Mouse (Mus musculus) heart, adult 2 months (tissue): Measurements from ENCODE around the gene Map4k5. TPM values are rescaled to one million over a fixed set of nuclear protein-coding genes. Genes with fewer than 3 reads are reported as not detected.
A peak's percentile ranks its signal among the peaks of the same experiment; 100 is the strongest.

ENCODE experiments used
- DNase-seq, 2 experiments: peaks; one replicate each; pipeline ENCODE4 v3.0.0; 2021
- H3K27ac ChIP-seq: fragments of 200-600 bp; 2 replicates; pipeline ENCODE4 v1.8.1; 2022
- H3K27me3 ChIP-seq: fragments of 200-500 bp; 2 replicates; pipeline ENCODE4 v1.6.1; 2012; ENCODE audit warnings: mild to moderate bottlenecking, low read length, inconsistent platforms, mixed read lengths; ENCODE audit not compliant: control insufficient read depth, insufficient read depth
- H3K36me3 ChIP-seq: fragments of 200-500 bp; 2 replicates; pipeline ENCODE4 v1.6.1; 2012; ENCODE audit warnings: low read length, inconsistent platforms; ENCODE audit not compliant: control insufficient read depth, insufficient read depth
- H3K4me1 ChIP-seq: fragments of 200-500 bp; 2 replicates; pipeline ENCODE4 v1.6.1; 2011; ENCODE audit warnings: low read length; ENCODE audit not compliant: control insufficient read depth, insufficient read depth
- H3K4me3 ChIP-seq: fragments of 200-600 bp; 2 replicates; pipeline ENCODE4 v1.8.1; 2022
- H3K79me2 ChIP-seq: fragments of 200-500 bp; replicated peaks from 2 replicates; pipeline ENCODE4 v1.6.1; 2012; ENCODE audit warnings: mild to moderate bottlenecking, inconsistent platforms, low read length, moderate library complexity, mixed read lengths; ENCODE audit not compliant: control insufficient read depth, insufficient read depth
- H3K9ac ChIP-seq: fragments of 200-500 bp; 2 replicates; pipeline ENCODE4 v1.6.1; 2012; ENCODE audit warnings: low read depth, mild to moderate bottlenecking, control low read depth, inconsistent platforms, low read length, mixed read lengths
- CTCF ChIP-seq: fragments of 200-600 bp; IDR thresholded peaks from 2 replicates; pipeline ENCODE4 v1.8.1; 2022; ENCODE audit warnings: antibody characterized with exemption, mild to moderate bottlenecking, moderate library complexity
- EP300 ChIP-seq: fragments of 200-500 bp; IDR thresholded peaks from 2 replicates; pipeline ENCODE4 v1.6.1; 2011; ENCODE audit warnings: low read depth, low read length, control low read depth; ENCODE audit not compliant: insufficient read depth
- POLR2A ChIP-seq: fragments of 200-500 bp; IDR thresholded peaks from 2 replicates; pipeline ENCODE4 v1.6.1; 2011; ENCODE audit warnings: mild to moderate bottlenecking, low read depth, low read length, control low read depth; ENCODE audit not compliant: insufficient read depth
- WGBS: fragments of 180-500 bp; shearing (Covaris S2); methylation state at CpG from one replicate; pipeline ENCODE4 v1.1.7; 2018; 5-methylcytosine and 5-hydroxymethylcytosine counted together
- intact Hi-C: fragments of 180-260 bp; cut with DNase I; formaldehyde crosslinking; loops from one replicate; pipeline ENCODE4 v1.15.1; 2025
- polyA plus RNA-seq: library from polyadenylated mRNA; depleted of rRNA; stranded (reverse); fragments of >200 nt; gene quantifications from 2 replicates; pipeline ENCODE4 v1.2.3, GENCODE M21; 2012
- total RNA-seq, 2 experiments: library from RNA; stranded (reverse); gene quantifications; 2 replicates each; pipeline ENCODE4 v1.2.3; 2021

The Map4k5 gene
- total and polyA plus RNA-seq, 3 experiments: 5.6 to 21.7 (median 20.0) TPM

- peaks cover 3% of the 10 kb centered on the region for H3K36me3 ChIP-seq
- intact Hi-C loops: loop anchor here (5.0 kb wide), 1 partner anchor 36 kb away; no protein-coding TSS in a partner anchor
- H3K9ac ChIP-seq: no peak overlapping the region
- H3K79me2 ChIP-seq: no peaks in the 10 kb centered on the region
- TF ChIP-seq CTCF (peak; percentile 38), EP300 (no peak), POLR2A (no peak)
- H3K27ac ChIP-seq: no peak overlapping the region
- no peak overlapping the region for H3K4me3 ChIP-seq
- no peak for DNase-seq
- no peaks in the 10 kb centered on the region for H3K27me3 ChIP-seq
- 59% methylated on average over 12 of the region's 12 CpGs for WGBS
- no peaks in the 10 kb centered on the region for H3K4me1 ChIP-seq
These were observed 44.7 kb downstream of the Map4k5 start for GRCm38 (mm10) chr12:69848083-69848878.

DNA sequence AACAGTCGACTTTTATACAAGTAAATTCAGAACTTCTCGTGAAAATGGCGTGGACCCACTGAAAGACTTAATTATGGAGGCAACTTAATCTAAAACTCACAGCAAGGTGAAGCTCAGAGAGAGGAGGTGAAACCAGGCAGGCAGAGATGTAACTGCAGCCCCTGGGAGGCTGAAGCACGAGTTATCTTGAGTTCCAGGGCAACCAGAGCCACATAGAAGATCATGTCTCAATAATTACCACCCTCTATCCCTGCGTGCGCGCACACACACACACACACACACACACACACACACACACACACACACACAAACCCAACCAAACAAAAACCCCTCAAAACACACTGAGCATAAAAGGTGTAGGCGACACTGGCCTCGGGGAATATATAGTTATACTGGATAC is 46.5 kb downstream of the Map4k5 start:
- H3K4me1 ChIP-seq: no peaks in the 10 kb centered on the region
- H3K79me2 ChIP-seq: no peaks in the 10 kb centered on the region
- H3K27me3 ChIP-seq: no peaks in the 10 kb centered on the region
- peaks cover 3% of the 10 kb centered on the region for H3K36me3 ChIP-seq
- H3K27ac ChIP-seq: no peak overlapping the region
- 94% methylated on average over 9 of the region's 9 CpGs for WGBS
- TF ChIP-seq EP300 (no peak), CTCF (no peak), POLR2A (no peak)
- H3K4me3 ChIP-seq: no peak overlapping the region
- H3K9ac ChIP-seq: no peak overlapping the region
- intact Hi-C loops: loop anchor here (5.0 kb wide), 1 partner anchor 34 kb away; no protein-coding TSS in a partner anchor
- no peak for DNase-seq

DNA sequence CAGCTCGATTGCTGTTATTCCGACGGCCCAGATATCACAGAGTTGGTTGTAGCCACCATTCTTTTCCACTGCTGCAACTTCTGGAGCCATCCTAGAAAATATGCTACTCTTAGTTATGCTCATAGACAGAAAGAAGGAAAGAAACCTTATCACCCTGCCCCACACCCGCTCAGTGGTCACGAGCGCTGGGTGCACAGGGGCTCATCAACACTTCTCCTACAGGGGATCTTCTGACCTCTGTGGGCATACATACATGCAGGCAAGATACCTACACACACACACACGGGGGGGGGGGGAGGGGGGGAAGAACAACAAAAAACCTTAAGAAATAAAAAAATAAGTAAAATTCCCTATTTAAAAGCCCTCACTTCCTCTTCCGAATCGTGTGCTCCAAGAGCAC is 47.3 kb downstream of the Map4k5 start:
- Histone ChIP-seq H3K27me3 (no peaks in the 10 kb centered on the region), H3K4me3 (no peak overlapping the region), H3K36me3 (peaks cover 3% of the 10 kb centered on the region), H3K27ac (no peak overlapping the region), H3K79me2 (no peaks in the 10 kb centered on the region), H3K9ac (no peak overlapping the region), H3K4me1 (no peaks in the 10 kb centered on the region)
- no peak for DNase-seq
- no peak for TF ChIP-seq CTCF
- TF ChIP-seq POLR2A: no peak
- TF ChIP-seq EP300: no peak
- intact Hi-C loops: loop anchor here (5.0 kb wide), 1 partner anchor 33 kb away; no protein-coding TSS in a partner anchor
- WGBS: 88% methylated on average over 9 of the region's 9 CpGs

- Histone ChIP-seq H3K36me3 (peaks cover 3% of the 10 kb centered on the region), H3K4me3 (no peak overlapping the region), H3K27ac (no peak overlapping the region), H3K27me3 (no peaks in the 10 kb centered on the region), H3K9ac (no peak overlapping the region), H3K79me2 (no peaks in the 10 kb centered on the region), H3K4me1 (no peaks in the 10 kb centered on the region)
- 69% methylated on average over 19 of the region's 19 CpGs for WGBS
- intact Hi-C loops: no loop called here
- TF ChIP-seq EP300 (no peak), POLR2A (no peak), CTCF (no peak)
- no peak for DNase-seq
These were observed 49.2 kb downstream of the Map4k5 start for GRCm38 (mm10) chr12:69843531-69844445.

- Histone ChIP-seq H3K4me3 (no peak overlapping the region), H3K9ac (no peak overlapping the region), H3K4me1 (no peaks in the 10 kb centered on the region; the same call in 1 of the 2 replicates), H3K36me3 (no peaks in the 10 kb centered on the region; the same call in none of the 2 replicates), H3K27ac (no peak overlapping the region), H3K79me2 (no peaks in the 10 kb centered on the region), H3K27me3 (no peaks in the 10 kb centered on the region)
- no peak for DNase-seq
- WGBS: 67% methylated on average over 11 of the region's 11 CpGs
- no peak for TF ChIP-seq CTCF
- TF ChIP-seq EP300: no peak
- no peak for TF ChIP-seq POLR2A
- intact Hi-C loops: no loop called here
These were observed 54.6 kb downstream of the Map4k5 start for GRCm38 (mm10) chr12:69838376-69838775.
